Mouse (Mus musculus): ENCODE data around the gene Serinc5.

Gene Serinc5

DNA sequence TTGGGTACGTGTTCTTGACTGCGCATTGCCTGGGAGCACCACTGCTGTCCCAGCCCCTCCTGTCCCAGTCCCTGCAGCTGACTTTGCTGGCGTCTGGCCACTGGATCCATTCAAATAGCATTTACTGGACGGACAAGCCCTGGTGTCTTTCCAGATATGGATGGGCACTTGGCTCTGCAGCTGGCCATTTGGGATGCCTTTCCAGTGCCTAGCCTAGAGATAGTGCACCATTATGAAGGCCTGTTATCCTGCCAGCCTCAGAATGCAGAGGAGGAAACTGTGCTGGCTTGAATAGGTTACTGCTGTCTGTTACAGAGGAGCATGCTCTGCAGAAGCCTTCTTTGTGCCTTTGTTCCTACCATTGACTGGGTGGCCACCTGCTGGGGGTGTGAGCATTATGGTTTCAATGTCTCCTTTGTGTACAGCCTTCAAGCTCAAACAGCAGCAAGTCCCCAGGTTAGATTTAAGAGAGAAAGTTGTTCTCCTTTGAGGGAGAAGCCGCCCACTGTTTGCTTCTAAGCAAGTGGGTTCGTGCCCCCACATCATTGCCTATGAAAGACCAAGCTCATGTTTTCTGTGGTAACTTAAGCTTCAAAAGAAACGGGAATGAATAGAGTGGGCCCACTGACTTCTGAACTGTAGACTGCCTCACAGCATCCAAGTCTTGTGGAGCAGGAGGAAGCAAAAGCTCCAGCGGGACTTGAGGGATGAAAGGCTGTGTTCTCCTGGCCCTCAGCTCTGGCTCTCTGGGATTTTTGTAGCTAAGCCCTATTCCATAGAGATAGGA lies 92.5 kb downstream of the Serinc5 start:
- in situ Hi-C loops (cut with MseI, MboI) = no loop called here

DNA sequence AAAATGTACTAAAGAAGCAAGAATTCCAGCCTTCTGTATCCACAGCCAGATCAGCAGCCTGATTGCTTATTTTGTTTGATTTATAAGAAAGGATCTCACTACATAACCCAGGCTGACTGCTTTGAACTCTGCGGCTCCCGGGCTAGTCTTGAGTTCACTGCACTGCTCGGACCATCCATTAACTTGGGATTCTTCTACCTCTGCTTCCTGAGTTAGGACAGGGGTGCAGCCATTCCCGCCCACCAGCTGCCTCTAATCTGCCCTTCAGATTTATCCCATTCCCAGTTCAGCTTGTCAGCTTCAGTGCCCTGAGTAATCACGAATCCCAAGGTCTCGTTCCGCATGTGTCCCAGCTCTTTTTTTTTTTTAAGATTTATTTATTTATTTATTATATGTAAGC lies 93.3 kb downstream of the Serinc5 start:
- in situ Hi-C loops (cut with MseI, MboI) = no loop called here

DNA sequence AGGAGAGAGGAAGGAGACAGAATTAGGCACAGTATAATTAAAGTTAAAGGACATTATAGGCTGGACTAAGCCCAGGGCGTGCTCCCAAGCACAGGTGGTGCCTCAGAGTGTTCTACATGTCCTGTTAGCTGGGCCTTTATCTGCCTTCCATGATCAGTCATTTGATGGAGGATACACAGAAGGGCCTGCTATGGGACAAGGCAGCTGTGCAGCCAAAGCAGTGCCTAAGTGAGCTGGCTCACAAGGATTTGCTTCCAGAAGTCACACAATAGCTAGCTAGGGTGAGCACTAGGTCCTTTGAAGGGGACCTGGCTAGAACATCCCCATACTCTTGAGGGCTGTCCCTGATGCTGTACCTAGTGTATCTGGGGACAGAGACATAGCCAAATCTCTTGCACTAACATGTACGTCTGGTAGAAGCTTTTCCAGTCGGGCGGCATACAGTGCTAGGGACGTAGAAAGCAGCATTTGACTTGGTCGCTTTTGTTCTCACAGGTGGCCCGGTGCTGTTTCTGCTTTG lies 94.2 kb downstream of the Serinc5 start:
- in situ Hi-C loops (cut with MseI, MboI) = no loop called here

DNA sequence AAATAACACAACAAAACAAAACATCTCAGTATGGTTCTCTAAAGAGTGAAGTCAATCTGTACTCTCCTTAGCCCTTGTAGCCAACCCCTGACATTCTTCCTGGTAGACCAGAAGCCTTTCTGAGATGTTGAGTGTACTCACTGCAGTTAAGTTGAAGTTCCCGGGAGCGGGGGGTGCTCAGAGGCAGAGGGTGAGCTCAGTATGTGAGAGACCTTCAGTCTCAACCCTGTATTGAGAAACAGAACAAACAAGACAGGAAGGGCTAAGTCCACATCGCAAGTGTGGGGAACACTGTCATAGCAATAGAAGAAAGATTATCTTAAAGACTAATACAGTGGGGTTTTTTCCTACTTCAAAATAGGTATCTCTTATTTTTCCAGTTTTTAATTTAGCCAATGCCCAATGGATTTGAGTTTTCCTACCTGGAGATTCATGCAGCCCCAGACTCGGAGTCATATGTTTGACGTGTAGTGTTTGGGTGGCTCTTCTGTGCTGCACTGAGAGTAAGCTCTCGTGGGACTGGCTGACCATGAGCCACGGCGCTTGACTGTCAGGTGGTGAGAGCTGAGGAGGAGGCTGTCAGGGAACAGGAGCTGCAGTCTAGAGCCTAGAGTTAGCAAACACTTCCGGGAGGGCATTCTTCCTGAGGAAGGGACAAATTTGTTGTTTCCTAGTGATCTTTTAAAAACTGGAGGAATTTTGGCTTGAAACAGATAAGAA lies 95.6 kb downstream of the Serinc5 start:
- in situ Hi-C loops (cut with MseI, MboI) = no loop called here

DNA sequence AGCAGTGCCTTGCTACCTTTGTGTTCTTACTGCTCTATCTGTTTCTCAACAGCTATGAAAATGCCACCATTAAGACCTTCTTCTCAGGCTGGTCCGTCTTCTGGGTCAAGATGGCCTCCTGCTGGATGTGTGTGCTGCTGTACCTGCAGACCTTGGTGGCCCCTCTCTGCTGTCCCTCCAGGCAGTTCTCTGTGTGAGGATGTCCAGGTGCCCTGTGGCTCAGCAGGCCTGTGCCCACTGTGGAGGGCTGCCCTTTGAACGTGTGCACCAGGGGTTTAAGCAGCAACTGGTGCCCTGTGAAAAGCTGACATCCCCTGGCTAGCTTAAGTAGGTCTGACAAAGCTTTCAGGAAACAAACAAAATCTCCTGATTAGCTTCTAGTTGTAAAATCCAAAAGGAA lies 97.0 kb downstream of the Serinc5 start:
- in situ Hi-C loops (cut with MseI, MboI) = no loop called here

DNA sequence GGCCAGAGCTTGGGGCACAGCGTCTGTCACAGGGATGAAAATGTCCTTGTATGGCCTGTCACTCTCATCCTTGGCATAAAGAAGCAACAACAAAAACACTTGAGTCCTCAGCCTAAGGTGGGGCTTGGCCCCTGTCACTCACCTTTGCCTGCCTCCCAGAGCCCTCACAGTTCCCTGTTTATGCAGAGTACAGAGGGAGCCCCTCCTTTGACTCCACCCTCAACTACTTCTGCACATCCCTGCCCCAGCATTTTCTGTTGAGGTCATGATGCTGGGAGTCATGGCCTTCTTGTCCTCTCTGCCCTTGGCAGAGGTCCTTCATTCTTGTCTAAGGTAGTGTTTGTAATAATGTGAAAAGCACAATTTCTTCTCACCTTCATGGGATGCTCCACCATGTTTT lies 97.6 kb downstream of the Serinc5 start:
- in situ Hi-C loops (cut with MseI, MboI) = no loop called here

DNA sequence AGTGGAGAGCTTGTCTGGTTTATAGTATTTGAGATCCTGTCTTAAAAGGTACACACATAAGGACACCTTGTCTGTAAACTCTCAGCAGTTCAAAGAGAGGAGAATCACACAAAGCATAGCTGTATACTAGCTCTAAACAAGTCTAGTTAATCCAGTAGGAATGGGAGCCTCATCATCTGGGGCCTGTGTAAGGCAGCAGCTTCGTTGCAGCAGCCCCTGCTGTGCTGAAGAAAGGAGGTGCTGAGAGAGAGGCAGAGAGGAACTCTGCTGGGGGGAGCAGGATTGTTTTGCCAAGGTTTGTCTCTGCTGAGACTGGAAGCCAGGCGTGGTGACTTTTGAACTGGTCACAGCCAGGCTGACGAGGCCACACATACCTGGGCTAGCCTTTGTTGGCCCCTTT lies 98.6 kb downstream of the Serinc5 start:
- in situ Hi-C loops (cut with MseI, MboI) = no loop called here

DNA sequence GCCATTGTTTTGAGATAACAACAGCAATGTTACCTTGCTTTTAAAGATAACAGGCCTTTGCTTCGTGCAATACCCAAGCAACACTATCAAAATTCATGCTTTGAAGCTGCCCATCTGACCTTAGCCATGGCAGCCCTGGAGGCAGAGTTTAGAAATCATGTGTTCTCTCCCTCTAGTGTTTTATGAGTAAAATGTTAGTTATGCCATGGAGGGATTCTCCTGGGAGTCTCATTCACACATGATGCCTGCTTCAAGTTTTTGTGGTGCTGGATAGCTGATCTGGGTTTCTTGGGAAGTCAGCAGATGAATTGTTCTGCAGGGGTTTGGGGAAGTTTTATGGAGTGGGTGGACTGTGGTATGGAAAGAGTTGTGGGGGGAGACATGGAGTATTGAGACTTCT lies 99.5 kb downstream of the Serinc5 start:
- in situ Hi-C loops (cut with MseI, MboI) = no loop called here

DNA sequence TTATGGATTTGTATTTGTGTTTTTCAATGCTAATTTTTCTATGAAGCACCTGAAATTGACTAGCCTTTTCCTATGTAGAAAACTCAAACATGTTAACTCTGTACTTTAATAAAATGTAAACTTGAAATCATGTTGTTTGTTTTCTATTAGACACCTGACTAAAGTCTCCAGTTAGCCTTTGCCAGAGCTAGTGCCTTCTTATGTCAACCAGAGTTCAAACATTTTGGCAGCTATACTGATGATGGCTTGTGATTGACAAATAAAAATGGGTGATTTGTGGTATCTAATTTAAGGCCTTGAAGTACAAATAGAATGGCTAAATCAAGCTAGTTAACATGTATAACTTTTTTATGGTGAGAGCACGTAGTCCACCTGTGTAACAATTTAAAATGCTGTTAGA lies 100.9 kb downstream of the Serinc5 start:
- in situ Hi-C loops (cut with MseI, MboI) = no loop called here

DNA sequence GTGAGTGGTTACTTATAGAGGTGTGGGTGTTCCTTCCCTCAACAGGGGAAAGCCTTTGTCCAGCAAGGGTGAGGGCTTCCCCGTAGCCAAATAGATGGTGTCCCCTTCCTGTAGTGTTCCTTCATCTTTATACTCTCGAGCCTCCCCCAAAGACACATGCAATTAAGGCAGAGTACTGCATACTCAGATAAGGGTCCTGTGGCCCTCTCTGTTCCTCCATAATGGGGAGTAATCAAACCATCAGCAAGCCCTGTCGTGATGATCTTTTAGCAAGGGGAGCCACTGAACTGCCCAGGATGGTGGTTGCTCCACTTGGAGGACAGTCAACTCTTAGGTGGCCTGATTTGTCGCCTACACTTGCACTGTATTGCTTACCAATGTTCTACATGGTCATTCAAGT lies 101.7 kb downstream of the Serinc5 start:
- in situ Hi-C loops (cut with MseI, MboI) = no loop called here

DNA sequence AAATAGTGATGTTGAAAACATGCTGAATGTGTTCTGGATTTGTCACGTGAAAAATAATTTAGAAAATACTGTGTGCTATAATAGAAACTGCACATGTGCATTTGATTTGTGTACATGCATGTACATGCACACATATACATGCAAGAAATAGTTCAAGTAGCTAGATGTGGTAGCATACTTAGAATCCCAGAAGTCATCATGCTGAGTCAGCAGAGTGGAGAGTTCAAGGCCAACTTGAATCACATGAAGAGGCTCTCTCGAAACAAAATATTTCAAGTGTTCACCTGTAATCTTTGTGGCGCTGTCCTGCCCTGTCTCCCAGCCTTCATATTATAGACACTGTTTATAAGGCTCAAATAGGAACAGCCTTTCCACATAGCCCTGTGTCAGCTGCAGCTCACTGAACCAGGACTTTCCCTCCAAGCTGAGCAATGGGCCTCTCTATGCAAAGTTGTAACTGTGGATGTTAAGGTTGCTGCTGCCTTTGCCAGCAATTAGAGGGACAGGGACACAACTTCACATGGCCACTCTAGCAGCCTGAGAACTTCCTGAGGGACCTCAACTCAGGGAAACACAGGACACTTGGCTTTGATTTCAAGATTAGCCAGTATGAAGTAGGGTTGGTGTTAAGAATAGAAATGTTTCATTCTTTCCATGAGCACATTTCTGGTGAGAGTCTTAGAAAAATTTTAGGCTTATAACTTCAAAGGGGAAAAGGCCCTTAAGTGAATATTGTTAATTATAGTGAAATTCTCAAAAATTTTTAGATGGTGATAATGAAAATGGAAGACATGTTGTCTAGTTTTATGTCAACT lies 107.2 kb downstream of the Serinc5 start:
- in situ Hi-C loops (cut with MseI, MboI) = no loop called here

DNA sequence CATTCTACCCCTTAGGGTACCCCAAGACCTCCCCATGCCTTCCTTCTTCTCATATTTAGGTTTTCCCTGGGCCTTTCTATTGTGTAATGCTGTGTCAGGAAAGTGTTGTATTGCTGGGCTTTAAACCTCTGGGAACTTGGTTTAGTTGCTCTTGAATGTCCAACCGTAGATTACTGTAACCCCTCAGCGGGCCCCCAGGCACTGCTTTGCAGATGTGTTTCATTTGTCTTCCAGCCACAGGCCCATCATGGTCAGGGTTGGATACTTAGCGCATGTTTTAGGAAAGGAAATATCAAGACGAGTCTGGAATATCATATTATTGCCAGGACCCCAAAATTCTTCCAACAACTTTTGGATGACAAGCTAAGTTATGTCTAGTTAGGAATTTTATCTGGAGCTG lies 110.1 kb downstream of the Serinc5 start:
- in situ Hi-C loops (cut with MseI, MboI) = no loop called here

DNA sequence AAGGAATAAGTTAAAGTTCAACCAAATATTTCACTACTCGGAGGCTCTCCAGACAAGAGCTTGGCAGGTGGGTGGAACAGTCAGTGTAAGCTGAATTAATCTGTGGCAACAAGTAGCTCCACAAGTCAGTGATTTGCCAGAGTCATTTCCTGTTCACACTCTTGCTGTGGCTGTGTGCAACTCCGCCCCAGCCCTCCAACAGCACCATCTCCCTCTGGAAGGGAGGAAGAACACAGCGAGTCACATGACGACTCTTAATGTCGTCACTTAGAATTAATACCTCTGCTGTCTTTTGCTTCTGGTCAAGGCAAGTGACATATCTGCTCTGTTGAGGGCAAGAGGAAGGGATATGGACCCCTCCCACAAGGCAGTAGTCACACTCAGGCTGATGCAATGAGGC lies 111.5 kb downstream of the Serinc5 start:
- in situ Hi-C loops (cut with MseI, MboI) = no loop called here

DNA sequence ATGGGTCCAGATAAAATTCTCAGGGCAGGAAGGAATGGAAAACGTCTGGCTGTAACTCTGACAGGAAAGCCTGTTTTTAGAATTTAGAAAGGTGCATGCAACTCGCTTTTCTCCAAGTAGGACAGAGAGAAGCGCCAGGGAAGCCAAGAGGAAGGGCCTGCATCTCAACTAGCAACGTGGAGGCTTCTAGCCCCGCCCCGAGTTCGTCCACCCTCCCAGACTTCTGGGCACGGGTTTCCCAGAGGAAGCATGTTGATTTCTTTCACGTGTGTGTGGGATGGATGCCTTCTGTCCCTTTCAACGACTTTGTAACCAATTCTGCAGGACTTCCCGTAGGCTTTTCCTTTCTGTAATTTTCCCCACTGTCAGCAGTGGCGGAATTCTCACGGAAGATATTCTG lies 118.9 kb downstream of the Serinc5 start:
- in situ Hi-C loops (cut with MseI, MboI) = no loop called here

DNA sequence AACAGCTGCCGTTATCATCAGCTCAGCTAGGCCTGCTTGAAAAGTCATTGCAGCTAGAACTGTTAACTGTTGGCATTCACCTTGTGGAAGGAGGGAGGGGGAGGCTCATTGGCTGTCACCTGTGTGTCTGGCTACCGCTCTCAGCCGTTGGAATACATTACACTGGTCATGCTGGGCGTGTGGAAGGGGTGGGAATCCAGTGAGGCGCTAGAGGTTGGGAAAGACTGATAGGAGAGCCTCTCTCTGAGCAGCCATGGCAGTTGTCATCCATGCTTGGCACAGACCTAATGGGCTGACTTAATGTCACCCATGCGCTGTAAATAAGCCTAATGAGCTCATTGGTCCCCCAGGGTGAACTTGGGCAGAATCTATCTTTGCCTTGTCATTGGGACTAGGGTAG lies 120.9 kb downstream of the Serinc5 start:
- in situ Hi-C loops (cut with MseI, MboI) = no loop called here

DNA sequence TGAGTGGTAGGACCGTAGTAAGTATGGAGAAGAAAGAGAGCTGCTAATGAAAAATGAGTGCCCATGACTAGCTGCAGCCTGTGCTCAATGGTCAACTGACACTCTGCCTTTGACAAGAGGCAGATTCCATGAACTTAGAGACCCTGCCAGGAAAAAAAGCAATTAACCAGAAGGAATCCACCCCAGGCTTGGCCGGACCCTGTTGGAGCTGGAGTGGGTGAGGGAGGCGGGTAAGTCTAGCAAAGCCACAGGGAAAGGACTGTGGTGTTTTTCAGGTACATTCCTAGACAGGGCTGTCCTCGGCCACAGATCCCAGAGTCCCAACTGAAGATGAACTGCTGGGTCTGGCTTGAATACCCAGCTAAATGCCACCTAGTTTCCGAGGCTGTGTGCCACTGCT lies 121.9 kb downstream of the Serinc5 start:
- in situ Hi-C loops (cut with MseI, MboI) = no loop called here

DNA sequence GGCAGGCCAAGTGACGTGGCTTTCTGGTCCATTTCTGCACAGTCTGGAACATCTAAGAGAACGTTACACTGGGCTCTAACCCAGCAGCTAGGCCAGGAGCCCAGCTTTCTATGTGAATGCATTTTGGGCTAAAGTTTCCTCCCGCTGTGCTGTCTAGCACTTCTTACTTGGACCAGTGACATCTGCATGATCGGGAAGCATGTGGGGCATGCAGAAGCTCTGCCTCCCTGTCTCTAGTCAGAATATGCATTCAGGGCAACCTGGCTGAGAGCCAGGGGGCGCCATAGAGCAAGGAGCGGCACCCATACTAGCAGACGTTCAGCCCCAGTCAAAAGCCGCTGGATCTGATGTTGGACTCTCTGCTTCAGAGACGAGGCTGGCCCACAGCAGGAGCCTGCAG lies 122.4 kb downstream of the Serinc5 start:
- in situ Hi-C loops (cut with MseI, MboI) = no loop called here

DNA sequence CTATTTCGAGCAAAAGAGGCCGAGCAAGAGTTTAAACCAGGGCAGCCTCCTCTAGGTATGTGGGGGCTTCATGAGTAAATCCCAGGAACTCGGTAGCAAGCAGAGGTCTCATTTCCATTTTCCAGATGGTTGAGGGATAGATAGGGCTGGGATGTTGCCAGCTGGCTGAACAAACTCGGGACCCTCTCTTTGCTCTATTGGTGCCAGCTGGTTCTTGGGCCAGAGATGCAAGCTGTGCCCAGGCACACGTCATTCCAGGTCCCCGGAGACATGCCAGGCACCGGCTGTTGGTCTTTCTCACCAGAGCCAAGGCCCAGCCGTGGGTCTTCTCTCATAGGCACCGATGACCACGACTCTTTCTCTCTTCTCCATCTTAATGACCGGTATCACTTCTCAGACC lies 122.8 kb downstream of the Serinc5 start:
- in situ Hi-C loops (cut with MseI, MboI) = no loop called here

DNA sequence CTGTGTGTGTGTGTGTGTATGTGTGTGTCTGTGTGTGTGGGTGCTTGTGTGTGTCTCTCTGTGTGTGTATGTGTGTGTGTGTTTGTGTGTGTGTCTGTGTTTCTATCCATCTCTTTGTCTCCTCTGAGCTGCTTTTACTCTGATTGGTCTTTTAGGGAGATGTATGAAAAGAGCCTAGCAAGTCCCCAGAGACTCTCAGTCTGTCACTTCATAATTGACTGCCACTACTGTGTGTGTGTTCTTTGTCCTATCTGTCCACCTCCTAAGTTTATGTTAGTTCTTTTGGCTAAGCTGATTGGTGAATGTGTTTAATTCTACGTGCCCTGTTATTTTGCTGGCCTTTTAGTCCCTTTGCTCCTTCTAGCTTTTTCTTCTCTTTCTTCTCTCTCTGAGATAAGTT lies 124.8 kb downstream of the Serinc5 start:
- in situ Hi-C loops (cut with MseI, MboI) = loop anchor here (5.0 kb wide), 2 partner anchors 148 to 153 kb away; no protein-coding TSS in a partner anchor

DNA sequence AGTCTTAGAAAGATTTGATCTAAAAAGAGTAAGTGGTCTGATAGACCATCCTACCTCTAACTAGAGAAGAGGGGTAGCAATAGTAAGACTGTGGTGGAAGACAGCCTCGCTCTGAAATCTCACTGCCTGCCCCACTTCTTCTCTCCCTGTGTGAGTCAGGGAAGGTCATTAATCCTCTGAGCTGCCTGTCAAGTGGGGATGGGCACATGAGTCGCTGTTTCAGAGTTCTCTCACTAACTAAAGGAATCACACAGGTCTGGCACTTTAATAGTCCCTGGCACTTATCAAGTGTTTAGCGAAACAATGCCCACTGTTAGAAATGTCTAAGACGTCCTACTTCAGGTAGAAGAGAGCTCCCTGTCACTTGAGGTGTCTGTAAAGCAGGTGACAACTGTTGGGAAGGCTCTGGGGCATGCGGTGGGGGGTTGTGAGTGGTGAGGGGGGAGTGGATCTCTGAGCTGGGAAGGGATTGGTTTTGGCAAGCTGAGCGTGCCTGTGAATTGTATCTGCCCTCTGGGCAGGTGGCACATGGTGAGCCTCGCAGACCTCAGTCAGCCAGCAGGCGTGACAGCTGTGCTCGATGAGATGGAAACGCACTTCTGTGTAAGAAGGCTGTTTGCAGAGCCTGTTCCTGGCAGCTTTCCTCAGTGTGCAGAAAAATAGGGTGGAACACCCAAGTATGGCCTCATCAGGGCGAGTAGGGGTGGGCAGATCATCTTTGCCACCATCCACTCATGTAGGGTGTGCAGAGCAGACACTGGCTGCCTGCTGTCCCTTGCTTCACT lies 125.8 kb downstream of the Serinc5 start:
- in situ Hi-C loops (cut with MseI, MboI) = loop anchor here (5.0 kb wide), 2 partner anchors 149 to 154 kb away; no protein-coding TSS in a partner anchor

DNA sequence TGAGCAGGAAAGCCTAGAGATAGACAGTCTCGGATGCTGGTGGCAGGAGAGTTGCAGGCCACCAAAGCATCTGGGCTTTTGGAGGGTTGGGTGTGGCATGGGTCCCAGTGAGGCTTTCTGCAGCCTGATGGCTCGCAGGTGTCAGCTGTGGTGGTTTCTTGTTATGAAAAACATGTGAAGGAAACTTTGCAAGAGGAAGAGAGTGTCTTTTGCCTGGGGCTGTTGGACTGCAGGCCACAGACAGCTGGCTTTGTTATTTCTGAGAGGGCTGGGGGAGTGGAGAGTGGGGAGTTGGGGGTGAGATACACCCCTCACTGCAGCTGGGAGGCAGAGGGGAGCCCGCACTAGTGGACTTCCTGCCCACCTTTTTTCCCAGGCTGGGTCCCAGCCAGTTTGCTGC lies 127.9 kb downstream of the Serinc5 start:
- in situ Hi-C loops (cut with MseI, MboI) = loop anchor here (5.0 kb wide), 2 partner anchors 152 to 157 kb away; no protein-coding TSS in a partner anchor
